Mouse (Mus musculus) spleen, adult 2 months (tissue): ENCODE measurements around the gene Smim13. TPM values are rescaled to one million over a fixed set of nuclear protein-coding genes. Genes with fewer than 3 reads are reported as not detected.

Experiments
- DNase-seq, 2 experiments: peaks; one replicate each; pipeline versions ENCODE4 v3.0.0 to v3.0.0-alpha.2; 2012 to 2021; ENCODE audit warnings: low spot score in 2 of 2, low read depth in 1 of 2
- H3K27ac ChIP-seq: fragments of 200-500 bp; 2 replicates; pipeline ENCODE4 v1.5.1; 2012; ENCODE audit warnings: low read length, inconsistent platforms; ENCODE audit not compliant: insufficient read depth
- H3K27me3 ChIP-seq: fragments of 200-500 bp; 2 replicates; pipeline ENCODE4 v1.6.1; 2012; ENCODE audit warnings: mild to moderate bottlenecking, moderate library complexity, low read length, inconsistent platforms; ENCODE audit not compliant: control insufficient read depth, insufficient read depth
- H3K36me3 ChIP-seq: fragments of 200-500 bp; 2 replicates; pipeline ENCODE4 v1.6.1; 2012; ENCODE audit warnings: mild to moderate bottlenecking, low read length, inconsistent platforms; ENCODE audit not compliant: control insufficient read depth, insufficient read depth
- H3K4me1 ChIP-seq: fragments of 200-500 bp; 2 replicates; pipeline ENCODE4 v1.6.1; 2011; ENCODE audit warnings: inconsistent platforms; ENCODE audit not compliant: control insufficient read depth, insufficient read depth, insufficient read length
- H3K4me3 ChIP-seq: fragments of 200-500 bp; 2 replicates; pipeline ENCODE4 v1.5.1; 2011; ENCODE audit warnings: mild to moderate bottlenecking, inconsistent platforms; ENCODE audit not compliant: insufficient read depth, insufficient read length; ENCODE audit errors: extremely low read depth
- CTCF ChIP-seq: fragments of 200-500 bp; IDR thresholded peaks from 2 replicates; pipeline ENCODE4 v1.5.1; 2011; ENCODE audit warnings: mild to moderate bottlenecking, inconsistent platforms; ENCODE audit not compliant: insufficient read depth, insufficient read length, insufficient replicate concordance; ENCODE audit errors: extremely low read depth
- POLR2A ChIP-seq: fragments of 200-500 bp; IDR thresholded peaks from 2 replicates; pipeline ENCODE4 v1.6.1; 2011; ENCODE audit warnings: low read depth, low read length, inconsistent platforms
- WGBS: fragments of 180-500 bp; shearing (Covaris S2); methylation state at CpG from one replicate; pipeline ENCODE4 v1.1.7; 2018; 5-methylcytosine and 5-hydroxymethylcytosine counted together
- polyA plus RNA-seq: library from polyadenylated mRNA; depleted of rRNA; stranded (reverse); fragments of >200 nt; gene quantifications from 2 replicates; pipeline ENCODE4 v1.2.3, GENCODE M21; 2012

The Smim13 gene
- polyA plus RNA-seq, 1 experiment, result 2.2 TPM

GRCm38 (mm10) chr13:41212558-41213322 is 36.9 kb upstream of the Smim13 start:
- H3K36me3 ChIP-seq, result no peaks in the 10 kb centered on the region
- H3K27me3 ChIP-seq, result no peaks in the 10 kb centered on the region
- H3K4me1 ChIP-seq, result no peaks in the 10 kb centered on the region
- no peak overlapping the region for H3K4me3 ChIP-seq
- 77% methylated on average over 6 of the region's 6 CpGs for WGBS
- no peak for DNase-seq
- H3K27ac ChIP-seq, result no peak overlapping the region
- no peak for TF ChIP-seq POLR2A
- TF ChIP-seq CTCF, result no peak

DNA sequence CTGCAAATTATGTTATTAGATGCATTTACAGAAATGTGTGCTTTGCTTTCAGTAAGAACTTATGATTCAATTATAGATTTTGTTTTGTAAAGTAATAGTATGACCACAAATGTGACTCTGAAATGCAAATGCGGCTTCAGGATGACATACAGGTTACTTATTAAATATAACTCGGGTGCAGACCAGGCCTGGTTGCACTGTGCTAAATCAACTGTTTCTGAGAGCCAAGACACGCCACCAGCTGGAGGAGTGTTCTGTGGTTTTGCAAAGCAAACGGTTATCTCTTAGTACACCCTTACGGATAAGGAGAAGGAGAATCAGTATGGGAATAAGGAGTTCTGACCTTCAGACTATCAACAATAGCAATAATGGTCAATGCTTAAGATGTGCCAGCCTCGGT is 34.0 kb upstream of the Smim13 start:
- TF ChIP-seq POLR2A (no peak), CTCF (no peak)
- Histone ChIP-seq H3K36me3 (no peaks in the 10 kb centered on the region), H3K27me3 (peaks cover 10% of the 10 kb centered on the region), H3K27ac (no peak overlapping the region), H3K4me3 (no peak overlapping the region), H3K4me1 (peaks cover 3% of the 10 kb centered on the region; the same call in 1 of the 2 replicates)
- WGBS, result 77% methylated on average over 6 of the region's 6 CpGs
- DNase-seq, result no peak

GRCm38 (mm10) chr13:41216236-41216635 is 33.4 kb upstream of the Smim13 start:
- TF ChIP-seq CTCF (no peak), POLR2A (no peak)
- H3K36me3 ChIP-seq, result no peaks in the 10 kb centered on the region
- no peak overlapping the region for H3K4me3 ChIP-seq
- peaks cover 13% of the 10 kb centered on the region for H3K27me3 ChIP-seq
- no peak for DNase-seq
- no peak overlapping the region for H3K27ac ChIP-seq
- peaks cover 3% of the 10 kb centered on the region; the same call in 1 of the 2 replicates for H3K4me1 ChIP-seq
- 84% methylated on average over 3 of the region's 3 CpGs for WGBS

DNA sequence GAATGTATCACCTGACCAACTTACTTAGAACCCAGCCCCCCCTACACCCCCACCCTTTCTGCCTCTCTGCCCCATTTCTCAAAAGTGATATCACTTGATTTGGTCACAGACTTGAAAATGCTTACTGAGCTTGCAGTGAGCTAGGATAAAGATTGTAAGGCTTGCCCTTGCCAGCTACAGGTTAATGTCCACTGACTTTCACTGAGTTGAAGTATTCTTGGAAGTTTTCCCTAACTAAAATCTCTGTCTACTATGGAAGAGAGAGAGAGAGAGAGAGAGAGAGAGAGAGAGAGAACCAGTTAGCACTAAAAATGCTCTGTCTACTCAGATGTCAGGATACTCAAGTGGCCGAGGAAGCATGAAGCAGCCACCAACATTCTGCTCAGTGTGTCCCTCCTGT is 30.6 kb upstream of the Smim13 start:
- H3K27me3 ChIP-seq, result peaks cover 13% of the 10 kb centered on the region
- H3K27ac ChIP-seq, result no peak overlapping the region
- 44% methylated on average over 1 of the region's 1 CpGs for WGBS
- no peak for TF ChIP-seq POLR2A
- TF ChIP-seq CTCF, result no peak
- H3K36me3 ChIP-seq, result no peaks in the 10 kb centered on the region
- no peak overlapping the region for H3K4me3 ChIP-seq
- no peak for DNase-seq
- peaks cover 3% of the 10 kb centered on the region; the same call in 1 of the 2 replicates for H3K4me1 ChIP-seq

DNA sequence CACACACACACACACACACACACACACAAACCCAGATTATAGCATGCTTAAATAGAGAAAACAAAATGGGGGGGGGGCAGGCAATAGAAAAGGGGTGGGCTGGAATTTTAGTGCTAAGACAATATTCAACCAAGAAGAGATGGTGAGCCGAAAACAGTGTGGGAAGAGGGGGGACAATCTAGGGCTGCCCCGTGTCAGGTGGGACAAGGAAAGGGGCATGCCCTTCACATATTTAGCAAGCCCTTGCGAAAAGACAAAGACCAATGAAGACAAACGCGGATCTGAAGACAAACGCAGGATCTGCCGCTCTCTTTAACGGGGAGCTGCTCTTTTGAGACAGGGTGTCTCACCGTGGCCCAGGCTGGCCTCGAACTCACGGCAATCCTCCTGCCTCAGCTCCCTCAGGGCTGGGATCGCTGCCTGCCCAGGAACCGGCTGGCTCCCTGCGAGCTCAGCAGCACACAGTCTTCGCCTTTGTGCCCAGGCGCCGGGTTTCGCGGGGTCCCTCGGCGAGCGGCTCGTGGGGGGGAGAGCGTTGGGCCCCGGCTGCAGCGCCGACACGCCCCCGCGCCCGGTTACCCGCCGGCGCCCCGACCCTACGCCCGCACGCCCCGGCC is 29.8 kb upstream of the Smim13 start:
- Histone ChIP-seq H3K27me3 (peaks cover 13% of the 10 kb centered on the region), H3K36me3 (no peaks in the 10 kb centered on the region), H3K27ac (no peak overlapping the region), H3K4me1 (peaks cover 3% of the 10 kb centered on the region; the same call in 1 of the 2 replicates), H3K4me3 (peak overlapping the region; percentile 34; the same call in 1 of the 2 replicates)
- WGBS, result 6% methylated on average over 38 of the region's 39 CpGs
- TF ChIP-seq POLR2A (no peak), CTCF (no peak)
- DNase-seq, result no peak

DNA sequence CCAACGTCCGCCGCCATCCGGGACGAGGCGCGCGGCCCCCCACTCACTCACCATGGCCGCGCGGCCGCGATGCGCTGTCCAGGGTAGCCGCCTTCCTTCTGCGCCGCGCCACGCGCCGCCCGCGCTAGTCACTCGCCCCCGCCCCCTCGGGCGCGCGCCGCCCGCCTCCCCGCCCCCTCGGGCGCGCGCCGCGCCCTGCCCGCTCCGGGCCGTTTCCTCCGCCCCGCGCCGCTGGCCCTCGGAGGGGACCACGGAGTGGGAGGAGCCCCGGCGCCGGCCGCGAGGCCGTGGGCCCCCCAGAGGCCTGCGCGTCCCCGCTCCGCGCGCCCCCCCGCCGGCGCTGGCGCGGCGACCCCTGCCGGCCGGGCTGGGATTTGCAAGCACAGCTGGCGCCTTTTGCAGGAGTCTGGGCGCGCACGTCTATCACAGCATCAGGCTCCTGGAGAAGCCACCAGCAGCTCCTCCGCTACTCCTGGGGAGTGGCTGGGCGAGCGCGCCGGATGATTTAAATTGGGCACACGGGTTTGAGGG is 29.3 kb upstream of the Smim13 start, which contains the start of gene Elovl2:
Elovl2 (minus strand) TSS at position 102 of the 531 bp plus-strand sequence.
- no peaks in the 10 kb centered on the region for H3K36me3 ChIP-seq
- peaks cover 13% of the 10 kb centered on the region for H3K27me3 ChIP-seq
- peak within 1 kb of the TSS; percentile 34; the same call in 1 of the 2 replicates for H3K4me3 ChIP-seq
- no peak within 1 kb of the TSS for H3K27ac ChIP-seq
- TF ChIP-seq POLR2A (no peak), CTCF (peak; percentile 21; the same call in 1 of the 2 replicates)
- peaks cover 3% of the 10 kb centered on the region; the same call in 1 of the 2 replicates for H3K4me1 ChIP-seq
- 5% methylated on average over 68 of the region's 77 CpGs for WGBS
- DNase-seq, result peak in 1 of 2 experiments; percentile 19

DNA sequence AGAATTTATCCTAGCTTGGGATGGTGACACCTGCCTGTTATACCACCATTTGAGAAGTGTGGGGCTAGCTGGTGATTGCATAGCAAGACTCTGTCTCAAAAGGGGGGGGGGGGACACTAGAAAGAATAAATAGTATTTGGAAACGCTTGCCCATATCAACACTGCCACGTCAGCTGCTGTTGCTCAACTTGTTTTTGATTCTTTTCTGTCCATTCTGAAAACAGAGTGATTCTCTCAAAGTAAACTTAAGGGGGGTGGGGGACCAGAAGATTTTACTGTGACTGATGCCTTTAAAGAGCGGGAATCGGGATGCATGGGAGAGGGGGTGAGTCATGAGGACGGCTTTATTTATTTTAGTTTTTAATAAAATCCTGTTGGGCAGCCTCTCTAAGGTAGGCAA is 23.1 kb upstream of the Smim13 start:
- H3K4me3 ChIP-seq, result no peak overlapping the region
- no peaks in the 10 kb centered on the region for H3K4me1 ChIP-seq
- WGBS, result 86% methylated on average over 5 of the region's 5 CpGs
- TF ChIP-seq CTCF (no peak), POLR2A (no peak)
- no peak overlapping the region for H3K27ac ChIP-seq
- H3K36me3 ChIP-seq, result no peaks in the 10 kb centered on the region
- H3K27me3 ChIP-seq, result no peaks in the 10 kb centered on the region
- DNase-seq, result no peak
